Mouse (Mus musculus): ENCODE data around the gene Ptprd.

Gene Ptprd

DNA sequence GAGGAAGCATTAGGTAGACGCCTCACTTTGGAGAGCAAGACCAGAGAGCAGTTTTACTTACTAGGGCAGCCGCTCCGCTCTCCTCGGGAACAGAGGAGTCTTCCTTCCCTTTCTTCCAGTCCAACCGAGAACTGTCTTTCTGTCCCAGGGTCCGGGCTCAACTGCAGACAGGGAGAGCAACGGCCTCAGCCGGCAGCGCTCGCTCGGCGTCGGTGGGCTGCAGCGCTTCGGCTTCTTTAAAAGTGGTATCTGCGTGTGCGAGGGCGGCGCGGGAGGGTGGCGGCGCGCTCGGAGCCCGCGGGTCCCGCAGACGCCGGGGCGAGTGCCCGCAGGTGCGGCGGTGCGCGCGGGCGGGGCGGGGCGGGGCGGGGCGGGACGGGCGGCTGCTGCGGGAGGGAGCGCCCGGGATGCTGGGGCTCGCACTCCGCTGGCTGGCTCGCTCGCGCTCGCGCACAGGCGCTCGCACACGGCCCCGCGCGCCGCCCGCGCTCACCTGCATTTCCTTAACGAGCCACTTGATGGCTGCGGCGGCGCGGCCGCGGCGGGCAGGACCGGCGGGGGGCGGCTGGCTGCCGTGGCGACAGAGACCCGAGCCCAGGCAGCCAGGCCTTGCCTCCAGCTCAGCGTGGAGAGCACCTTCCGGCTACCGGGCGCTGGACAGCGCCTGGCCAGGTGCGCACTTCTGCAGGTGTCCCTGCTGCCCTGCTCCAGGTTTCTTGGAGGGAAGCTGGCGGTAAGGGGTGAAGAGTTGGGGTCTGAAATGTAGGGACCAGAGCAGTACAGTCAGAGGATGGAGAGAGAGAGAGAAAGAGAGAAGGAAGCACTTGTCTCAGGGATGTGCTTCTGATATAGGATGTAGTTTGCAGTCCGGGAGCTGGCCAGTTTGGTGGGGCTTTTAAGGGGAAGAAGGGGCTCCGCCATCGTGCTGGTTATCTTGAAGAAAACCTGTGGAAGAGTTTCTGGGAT lies at the start of gene Ptprd:
TSS of gene Ptprd (minus strand) at position 433 of the 966 bp plus-strand sequence.
- DNase-seq (ENCODE audit: low spot score): no peak

DNA sequence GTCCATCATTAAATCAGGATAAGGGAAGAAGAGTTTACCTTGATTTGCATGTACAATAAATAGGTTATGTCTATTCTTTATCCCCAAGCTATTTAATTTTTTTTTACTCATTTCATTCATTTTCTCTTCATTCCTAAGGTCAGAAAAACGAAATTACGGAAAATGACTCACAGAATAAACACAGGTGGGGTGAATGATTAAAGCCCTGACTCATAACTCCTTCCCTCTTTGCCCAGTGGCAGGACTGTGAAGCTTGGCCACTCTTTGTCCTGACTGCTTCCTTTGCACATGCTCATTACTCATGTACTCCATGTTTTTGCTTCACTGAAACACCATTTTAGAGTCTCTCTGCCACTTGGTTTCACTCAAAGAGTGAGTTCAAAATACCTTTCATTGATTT lies 24.1 kb upstream of the Ptprd start:
- DNase-seq (ENCODE audit: low spot score): no peak

DNA sequence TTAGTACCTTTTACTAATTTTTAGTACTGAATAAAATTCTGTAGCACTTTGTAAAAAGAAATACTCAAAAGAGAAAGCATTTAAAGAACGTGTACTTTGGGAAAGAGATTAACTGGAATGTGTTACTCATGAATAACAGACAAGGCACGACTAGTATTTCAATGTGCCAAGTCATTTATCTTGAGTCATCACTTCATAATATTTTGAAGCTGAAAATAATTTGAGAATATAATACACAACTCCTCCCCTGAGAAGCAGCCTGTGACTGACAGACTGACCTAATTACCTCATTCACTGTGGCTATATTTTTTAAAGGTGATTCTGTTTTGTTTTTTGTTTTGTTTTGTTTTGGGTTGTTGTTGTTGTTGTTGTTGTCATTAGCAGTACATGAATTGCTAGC lies 23.6 kb upstream of the Ptprd start:
- no peak for DNase-seq (ENCODE audit: low spot score)

DNA sequence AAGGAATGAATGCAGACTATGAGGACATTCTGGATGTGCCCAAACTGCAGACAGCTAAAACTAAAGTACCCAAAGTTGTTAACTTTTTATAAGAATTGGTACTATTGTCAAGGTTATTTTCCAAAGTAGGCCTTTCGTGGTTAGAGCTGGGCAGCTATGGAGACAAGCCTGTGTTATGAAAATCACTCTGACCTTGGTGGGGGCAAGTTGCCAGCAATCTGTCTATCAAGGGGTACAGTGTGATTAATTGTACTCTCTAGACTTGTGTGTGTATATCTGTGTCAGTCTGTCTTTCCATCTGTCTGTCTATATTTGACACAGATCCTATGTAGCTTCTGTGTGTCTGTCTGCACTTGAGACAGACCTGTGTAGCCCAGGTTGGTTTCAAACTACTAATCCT lies 22.9 kb upstream of the Ptprd start:
- no peak for DNase-seq (ENCODE audit: low spot score)

DNA sequence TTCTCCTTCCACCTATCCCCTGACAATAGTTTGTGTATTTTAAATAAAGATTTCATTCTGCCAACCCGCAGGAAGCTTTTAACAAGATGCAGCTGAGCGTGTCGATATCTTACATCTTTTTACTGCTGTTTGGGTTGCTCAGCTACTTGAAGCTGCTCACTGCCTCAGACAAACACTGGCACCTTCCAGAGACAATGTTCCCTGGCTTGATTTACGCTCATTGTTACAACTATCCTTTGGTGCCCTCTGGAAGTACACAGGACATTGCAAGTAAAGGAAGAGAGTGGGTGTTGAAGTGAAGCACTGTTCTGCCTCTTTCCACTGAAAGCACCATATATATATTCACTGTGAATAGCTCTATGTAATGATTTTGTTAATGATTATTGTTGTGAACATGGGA lies 2.2 kb upstream of the Ptprd start:
- DNase-seq (ENCODE audit: low spot score): no peak

DNA sequence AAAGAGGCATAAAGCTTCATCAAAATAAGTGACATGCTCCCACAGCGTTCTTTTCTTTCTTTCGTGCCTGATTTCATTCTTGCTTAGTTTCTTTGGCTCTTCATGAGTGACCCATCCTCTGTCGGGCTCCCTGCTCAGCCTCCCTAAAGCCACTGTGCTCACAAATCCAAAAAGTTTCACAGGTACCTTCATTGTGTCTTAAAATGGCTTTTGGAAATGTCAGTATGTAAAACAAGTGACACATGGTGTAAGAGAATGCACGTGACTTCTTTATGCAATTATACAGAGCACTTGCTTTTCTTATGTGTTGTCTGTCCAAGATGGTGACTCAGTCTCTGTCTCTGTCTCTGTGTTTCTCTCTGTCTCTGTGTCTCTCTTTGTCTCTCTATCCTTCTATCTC lies 1.2 kb upstream of the Ptprd start:
- DNase-seq (ENCODE audit: low spot score): no peak

DNA sequence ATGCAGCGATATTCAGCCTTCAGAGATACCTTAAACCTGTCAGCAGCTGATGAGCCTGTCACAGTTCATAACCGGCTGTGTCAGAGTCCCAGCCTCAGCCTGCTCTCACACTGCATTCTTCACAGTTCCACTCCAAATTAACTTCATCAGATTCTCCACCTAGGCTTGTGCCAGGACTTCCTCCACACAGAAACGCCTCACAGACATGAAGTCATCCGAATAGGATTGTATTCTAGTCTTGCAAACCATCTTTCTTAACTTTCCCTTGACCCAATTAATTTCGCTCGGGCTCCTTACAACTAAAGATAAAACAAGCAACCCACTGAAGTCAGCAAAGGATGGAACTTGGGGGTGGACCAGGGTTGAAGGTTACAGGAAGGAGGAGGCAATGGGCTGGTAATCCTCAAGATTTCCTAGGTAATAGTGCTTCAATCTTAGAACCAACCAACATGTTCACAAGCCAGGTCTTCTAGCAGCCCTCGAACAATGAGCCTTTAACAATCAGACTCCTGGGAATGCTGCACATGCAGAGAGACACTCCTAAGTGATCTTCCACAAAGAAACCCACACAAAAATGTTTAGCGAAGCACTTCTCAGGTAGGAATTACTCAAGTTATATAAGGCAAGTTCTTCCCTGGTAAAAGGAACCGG lies 758 bp downstream of the Ptprd start:
- DNase-seq (ENCODE audit: low spot score): no peak

DNA sequence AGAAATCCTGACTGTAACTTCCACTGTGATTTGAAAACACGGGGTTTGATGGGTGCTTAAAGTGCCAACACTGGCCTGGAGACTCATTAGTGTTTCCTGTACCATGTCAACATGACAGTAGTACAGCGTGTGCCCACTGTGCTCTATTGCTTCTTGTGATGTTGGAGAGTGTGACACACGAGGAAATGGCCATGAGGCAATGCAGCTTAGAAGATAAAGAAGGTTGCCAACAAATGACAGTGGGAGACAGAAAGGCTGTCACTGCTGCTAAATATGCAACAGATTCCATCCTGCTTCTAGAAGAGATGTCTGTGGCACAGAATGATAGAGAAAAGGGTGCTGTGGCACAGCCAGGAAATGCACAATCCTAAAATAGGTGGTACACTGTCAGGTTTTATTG lies 6.7 kb downstream of the Ptprd start:
- DNase-seq (ENCODE audit: low spot score): no peak

DNA sequence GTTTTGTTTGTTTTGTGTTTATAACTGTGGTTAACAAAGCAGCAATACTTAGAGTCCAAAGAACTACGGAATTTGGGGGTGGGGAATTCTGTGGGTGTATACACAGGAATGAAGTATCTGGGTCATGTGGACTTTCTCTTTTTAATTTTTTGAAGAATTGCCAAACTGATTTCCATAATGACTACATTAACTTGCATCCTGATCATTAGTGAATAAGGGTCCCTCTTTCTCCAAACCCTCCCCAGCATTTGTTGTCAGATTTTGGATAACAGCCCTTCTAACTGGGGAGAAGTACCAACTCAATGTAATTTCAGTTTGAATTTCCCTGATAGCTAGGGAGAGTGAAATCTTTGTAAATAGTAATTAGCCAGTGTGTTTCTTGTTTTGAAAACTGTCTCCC lies 43.3 kb downstream of the Ptprd start:
- DNase-seq (ENCODE audit: low spot score): no peak

DNA sequence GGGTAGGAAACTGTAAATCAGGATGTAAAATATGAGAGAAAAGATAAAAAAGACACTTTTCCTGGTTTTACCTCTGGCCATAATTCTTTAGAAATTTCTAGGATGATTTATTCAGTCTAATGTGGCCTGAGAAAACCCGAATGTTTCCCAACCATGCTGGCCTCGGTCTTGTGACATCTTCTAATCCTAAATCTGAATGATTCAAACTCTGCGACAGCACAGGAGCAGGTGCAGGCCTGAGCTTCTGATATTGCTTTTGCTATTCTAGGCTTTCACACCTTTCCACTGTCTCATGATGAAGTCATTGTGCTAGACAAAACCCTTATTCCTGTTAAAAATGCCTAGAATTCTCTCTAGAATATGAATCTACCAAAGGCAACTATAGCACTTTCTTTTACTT lies 51.3 kb downstream of the Ptprd start:
- no peak for DNase-seq (ENCODE audit: low spot score)

DNA sequence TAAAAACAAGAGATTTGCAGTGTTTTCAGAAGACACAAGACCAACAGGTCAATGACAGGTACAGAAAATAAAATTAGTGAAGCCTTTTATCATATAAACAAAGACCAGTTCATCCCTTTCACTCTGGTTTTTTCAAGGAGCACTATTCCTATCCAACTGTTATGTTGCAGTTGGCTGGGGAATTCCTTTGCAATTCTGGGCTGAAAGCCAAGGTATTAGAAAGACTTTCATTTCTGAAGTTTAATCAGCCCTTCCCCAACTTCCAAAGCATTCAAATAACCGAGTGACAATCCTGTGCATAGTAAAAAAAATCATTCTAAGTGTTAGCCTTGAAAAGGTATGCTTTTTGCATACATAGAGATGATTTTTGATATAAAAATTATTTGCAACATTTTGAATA lies 61.2 kb downstream of the Ptprd start:
- no peak for DNase-seq (ENCODE audit: low spot score)

DNA sequence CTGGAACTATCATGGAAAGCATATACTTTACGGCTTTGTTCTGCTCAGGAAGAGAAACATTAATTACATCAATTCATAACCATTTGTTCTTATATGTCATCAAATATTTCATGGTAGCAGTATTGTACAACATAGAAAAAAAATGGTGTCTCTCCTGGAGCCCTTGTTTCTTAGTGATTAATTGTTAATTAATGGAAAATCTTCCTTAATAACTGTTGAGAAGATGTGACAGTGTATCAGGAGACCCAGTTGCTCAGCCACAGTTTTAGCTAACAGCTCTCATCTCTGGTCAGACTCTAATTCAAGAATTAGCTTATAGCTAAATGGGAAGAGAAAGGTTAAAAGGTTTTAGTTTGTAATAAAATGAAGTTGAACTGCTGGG lies 69.0 kb downstream of the Ptprd start:
- DNase-seq (ENCODE audit: low spot score): no peak

DNA sequence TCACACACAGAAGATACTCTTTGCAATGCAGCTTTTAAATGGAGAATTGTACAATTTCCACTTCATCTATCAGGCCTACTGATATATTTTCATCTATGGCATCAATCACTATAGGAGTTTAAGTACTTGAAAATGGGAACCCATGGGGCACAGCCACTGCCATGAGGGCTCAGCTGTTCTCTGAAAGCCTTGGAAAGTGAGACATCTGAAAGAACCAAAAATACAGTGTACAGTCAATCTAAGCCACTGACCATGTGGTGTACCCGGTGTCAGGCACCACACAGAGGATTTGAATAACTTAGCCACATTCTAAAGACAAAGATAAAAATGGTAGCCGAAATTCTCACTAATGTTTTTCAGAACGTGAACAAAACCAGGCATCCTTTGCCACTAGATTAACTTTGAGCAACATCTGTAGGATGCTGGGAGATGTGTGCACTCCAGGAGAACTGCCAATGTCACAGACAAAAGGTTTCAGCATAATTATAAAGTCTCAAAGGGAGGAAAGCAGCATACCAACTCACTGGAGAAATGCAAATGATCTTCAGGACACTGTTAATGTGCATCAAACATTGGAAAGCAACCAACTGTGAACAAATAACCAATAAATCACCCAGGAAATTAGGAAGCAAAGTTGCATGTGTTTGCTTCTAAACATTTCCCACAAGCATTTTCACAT lies 69.5 kb downstream of the Ptprd start:
- DNase-seq (ENCODE audit: low spot score): no peak

DNA sequence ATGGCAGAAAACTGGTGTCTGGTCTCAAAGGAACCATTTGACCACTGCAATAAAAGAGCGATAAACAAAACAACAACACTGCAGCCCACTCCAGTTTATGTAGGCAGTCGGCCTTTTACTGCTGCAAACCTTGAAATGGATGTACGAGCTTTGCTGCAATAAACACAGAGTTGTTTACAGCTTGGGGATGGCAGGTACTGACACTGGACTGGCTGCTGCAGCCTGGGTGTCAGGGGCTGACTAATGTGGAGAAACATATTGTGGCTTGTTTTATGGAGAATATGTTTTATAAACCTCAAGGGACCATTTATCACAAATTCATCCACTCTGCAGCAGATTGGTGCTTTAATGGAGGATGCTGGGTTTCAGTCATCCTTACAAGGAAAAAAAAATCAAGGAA lies 100.9 kb downstream of the Ptprd start:
- no peak for DNase-seq (ENCODE audit: low spot score)

DNA sequence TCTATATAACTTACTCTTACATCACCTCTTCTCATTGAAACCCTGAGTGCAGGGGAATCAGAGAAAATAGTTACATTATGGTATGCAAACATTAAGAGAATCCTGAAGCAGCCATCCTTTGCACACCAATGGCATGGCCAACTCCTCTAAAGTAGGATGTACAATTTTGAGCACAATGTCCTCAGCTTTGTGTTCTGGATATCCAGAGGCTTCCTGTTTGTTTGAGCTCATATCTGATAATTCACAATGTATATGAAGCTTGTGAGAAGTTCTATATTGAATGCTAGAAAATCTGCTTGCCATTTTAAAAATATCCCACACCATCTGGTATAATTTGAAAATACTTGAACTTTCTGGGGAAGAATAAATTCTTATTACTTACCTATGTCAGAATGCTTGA lies 114.2 kb downstream of the Ptprd start:
- no peak for DNase-seq (ENCODE audit: low spot score)

DNA sequence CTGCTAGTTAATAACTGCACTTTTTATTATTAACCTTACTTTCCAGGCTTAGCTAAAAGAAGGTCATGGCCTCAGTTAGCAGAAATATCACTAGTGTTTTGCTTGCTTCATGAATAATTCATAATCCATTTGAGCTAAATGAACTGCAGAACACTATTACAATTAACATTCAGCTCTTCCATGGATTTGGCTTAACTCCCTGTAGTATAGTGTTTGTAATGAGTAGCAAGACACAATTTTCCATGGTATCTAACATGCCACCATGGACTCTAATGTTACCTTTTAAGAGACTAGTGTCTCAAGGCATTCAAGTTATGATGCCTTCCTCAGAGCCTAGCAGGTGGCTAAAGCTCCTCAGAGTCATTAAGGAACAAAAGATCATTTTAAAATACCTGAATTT lies 129.0 kb downstream of the Ptprd start:
- DNase-seq (ENCODE audit: low spot score): no peak

DNA sequence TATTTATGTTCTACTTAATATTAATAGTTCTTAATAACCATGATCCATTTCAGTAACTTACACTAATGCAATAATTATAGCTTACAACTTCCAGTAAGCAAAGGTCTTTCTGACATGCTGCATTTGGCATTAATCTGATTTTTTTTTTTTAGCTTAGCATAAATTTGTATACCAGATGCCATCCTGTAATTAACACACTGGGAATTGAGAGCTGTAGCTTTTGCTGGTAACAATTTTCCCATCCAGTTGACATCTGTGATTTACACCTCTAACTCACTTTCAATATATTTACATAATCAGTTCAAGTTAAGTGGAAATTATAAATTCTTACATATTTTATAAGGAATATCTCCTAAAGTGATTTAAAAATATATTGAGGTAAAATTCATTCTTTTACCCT lies 134.3 kb downstream of the Ptprd start:
- DNase-seq (ENCODE audit: low spot score): no peak

DNA sequence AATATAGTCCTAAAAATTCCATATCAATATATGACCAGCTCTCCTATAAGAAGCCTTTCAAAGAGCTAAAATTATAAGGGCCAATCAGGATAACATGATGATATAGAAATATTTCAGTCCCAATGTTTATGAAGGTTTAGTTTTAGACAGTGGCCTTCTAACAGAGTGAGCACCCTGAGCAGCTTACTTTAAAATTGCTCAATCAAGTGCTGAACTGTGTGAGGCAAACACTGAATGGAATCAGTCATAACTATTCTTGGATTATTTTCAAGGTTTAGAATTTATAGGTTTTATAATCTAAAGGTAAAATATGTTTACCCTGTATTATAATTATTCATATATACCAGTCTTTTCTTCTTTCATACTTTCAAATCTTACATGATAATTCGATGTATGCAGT lies 134.7 kb downstream of the Ptprd start:
- no peak for DNase-seq (ENCODE audit: low spot score)

DNA sequence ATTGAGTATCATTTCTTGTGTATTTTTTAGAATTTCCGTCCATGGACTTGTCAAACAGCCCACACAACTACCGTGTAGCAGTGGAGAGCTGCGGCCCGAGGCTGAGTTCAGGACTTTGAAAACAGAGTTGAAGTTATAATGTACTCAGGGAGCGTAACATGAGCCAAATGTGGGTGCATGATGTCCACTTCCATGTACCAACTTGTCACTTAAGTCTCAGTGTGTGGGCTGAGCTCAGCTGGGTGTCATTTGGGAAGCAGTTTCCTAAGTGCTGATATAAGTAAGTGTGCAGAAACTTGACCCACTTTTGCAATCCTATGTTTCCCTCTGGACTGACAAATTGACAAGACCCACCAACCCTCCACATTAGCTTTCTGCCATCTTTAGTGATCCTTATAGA lies 173.4 kb downstream of the Ptprd start:
- no peak for DNase-seq (ENCODE audit: low spot score)

DNA sequence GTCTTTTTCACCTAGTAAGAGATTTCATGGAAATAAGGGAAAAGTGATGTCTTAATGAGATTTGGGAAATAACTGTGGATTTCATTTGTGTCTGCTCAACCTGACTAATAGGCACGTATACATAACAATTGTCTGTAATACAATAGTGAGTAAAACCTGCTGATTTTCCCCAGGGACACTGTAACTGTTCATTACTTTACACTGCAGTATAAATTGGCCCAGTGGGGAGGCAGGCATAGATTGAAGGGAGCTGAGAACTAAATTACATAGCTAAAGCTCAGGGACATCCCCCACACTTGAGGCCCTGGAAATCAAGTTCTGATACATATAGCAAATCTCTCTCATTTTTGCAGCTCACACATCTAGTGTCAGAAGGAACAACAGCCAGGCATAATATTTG lies 209.7 kb downstream of the Ptprd start:
- DNase-seq (ENCODE audit: low spot score): no peak

DNA sequence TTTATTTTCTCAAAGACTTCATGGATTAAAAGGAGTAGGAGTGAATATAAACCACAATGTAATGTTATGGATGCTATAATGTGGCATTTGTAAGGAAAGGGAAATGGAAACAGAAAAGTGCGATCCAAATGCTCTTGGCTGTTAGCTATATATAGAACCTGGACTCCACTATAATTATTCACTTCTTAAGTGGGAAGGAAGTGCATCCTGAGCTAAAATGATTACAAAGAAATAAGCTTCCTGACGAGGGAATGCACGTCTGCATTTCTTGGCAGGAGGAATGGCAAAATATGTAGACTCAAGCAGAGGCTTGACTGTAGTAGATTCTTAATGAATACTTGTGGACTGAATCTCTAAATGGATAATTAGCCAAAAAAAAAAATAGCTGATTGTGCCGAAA lies 219.1 kb downstream of the Ptprd start:
- DNase-seq (ENCODE audit: low spot score): no peak

DNA sequence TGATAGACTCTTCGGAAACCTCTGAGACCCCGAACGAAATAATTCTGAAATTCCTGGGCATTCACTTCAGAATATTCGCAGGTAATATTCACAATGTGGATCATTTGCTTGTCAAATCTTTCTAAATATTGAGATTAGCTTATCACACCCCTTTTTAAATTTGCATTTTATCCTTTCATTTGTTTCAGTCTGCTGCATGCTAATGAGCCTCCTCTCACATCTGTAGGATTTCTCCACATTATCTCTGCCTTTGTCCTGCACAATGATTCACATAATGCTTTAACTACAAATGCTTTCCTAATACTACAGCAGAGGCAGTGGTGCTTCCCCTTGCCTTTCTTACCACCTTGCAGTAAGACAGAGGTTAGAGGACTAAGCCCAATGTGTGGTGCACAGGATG lies 229.7 kb downstream of the Ptprd start:
- no peak for DNase-seq (ENCODE audit: low spot score)

DNA sequence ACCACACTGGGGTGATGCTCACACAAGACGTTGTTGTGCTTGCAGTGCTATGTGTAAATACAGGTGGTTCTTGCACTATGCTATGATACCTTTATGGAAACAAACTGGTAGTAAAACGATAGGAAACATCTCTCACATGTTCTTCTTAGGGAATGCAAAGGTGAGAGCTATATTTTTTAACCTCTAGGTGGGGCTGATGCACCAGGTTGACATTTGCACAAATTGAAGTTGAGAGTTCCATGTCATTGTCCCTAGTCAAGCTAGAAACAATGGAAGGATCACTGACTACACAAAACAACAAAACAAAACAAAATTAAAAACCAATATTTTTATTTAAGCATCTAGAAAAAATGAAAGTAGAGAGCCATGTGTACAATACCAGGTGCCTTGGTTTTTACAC lies 250.1 kb downstream of the Ptprd start:
- peak; percentile 0 for DNase-seq (ENCODE audit: low spot score)
